Mouse (Mus musculus) liver, embryonic 16.5 days (tissue): ENCODE results near the gene Foxn1. TPM values are rescaled to one million over a fixed set of nuclear protein-coding genes. Genes with fewer than 3 reads are reported as not detected.

ENCODE experiments used
- ATAC-seq: fragments of 200-750 bp; cut with Nextera tagmentation; 2 replicates; pipeline ENCODE4 v1.8.0; 2017; ENCODE audit warnings: low read depth, mild to moderate bottlenecking, moderate number of reproducible peaks, moderate library complexity
- H3K27ac ChIP-seq: fragments of 300-500 bp; sonication (generic); 2 replicates; pipeline ENCODE4 v1.5.1; 2014; ENCODE audit warnings: mild to moderate bottlenecking, low read length
- H3K27me3 ChIP-seq: fragments of 300-500 bp; sonication (generic); 2 replicates; pipeline ENCODE4 v1.6.1; 2014; ENCODE audit warnings: low read depth, low read length, mixed read lengths; ENCODE audit not compliant: control insufficient read depth, insufficient read depth
- H3K36me3 ChIP-seq: fragments of 300-500 bp; sonication (generic); 2 replicates; pipeline ENCODE4 v1.6.1; 2014; ENCODE audit warnings: mild to moderate bottlenecking; ENCODE audit not compliant: control insufficient read depth, insufficient read depth
- H3K4me1 ChIP-seq: fragments of 300-500 bp; sonication (generic); 2 replicates; pipeline ENCODE4 v1.6.1; 2014; ENCODE audit warnings: low read depth, low read length, mixed read lengths; ENCODE audit not compliant: control insufficient read depth
- H3K4me2 ChIP-seq: fragments of 300-500 bp; sonication (generic); 2 replicates; pipeline ENCODE4 v1.6.1; 2014; ENCODE audit warnings: low read depth, low read length, mixed read lengths
- H3K4me3 ChIP-seq: fragments of 300-500 bp; sonication (generic); 2 replicates; pipeline ENCODE4 v1.5.1; 2014; ENCODE audit warnings: low read depth, mild to moderate bottlenecking, low read length
- H3K9ac ChIP-seq: fragments of 300-500 bp; sonication (generic); 2 replicates; pipeline ENCODE4 v1.6.1; 2014; ENCODE audit warnings: low read depth, low read length
- H3K9me3 ChIP-seq: fragments of 300-500 bp; sonication (generic); replicated peaks from 2 replicates; pipeline ENCODE4 v1.6.1; 2016; ENCODE audit warnings: low read length; ENCODE audit not compliant: control insufficient read depth
- WGBS: fragments of 180-500 bp; shearing (Covaris S2); extraction: QIAGEN DNeasy Blood & Tissue Kit; methylation state at CpG from one replicate; pipeline ENCODE4 v1.1.7; 2014; ENCODE audit not compliant: insufficient replicate concordance; 5-methylcytosine and 5-hydroxymethylcytosine counted together
- polyA plus RNA-seq: library from polyadenylated mRNA; unstranded; fragments of >200 nt; fragmentation: Nextera tagmentation; extraction: Ambion mirVana; gene quantifications from 2 replicates; pipeline ENCODE4 v1.2.1, GENCODE M21; 2015

Foxn1 gene
- polyA plus RNA-seq, 1 experiment from 2014 or later, result not detected

- no peak overlapping the region for H3K4me3 ChIP-seq
- no peaks in the 10 kb centered on the region for H3K4me1 ChIP-seq
- no peaks in the 10 kb centered on the region for H3K27me3 ChIP-seq
- ATAC-seq, result no peak
- 76% methylated on average over 10 of the region's 10 CpGs for WGBS
- no peaks in the 10 kb centered on the region for H3K9me3 ChIP-seq
- H3K36me3 ChIP-seq, result no peaks in the 10 kb centered on the region
- no peak overlapping the region for H3K9ac ChIP-seq
- H3K4me2 ChIP-seq, result no peak overlapping the region
- no peak overlapping the region for H3K27ac ChIP-seq
Measured at GRCm38 (mm10) chr11:78385776-78386175, 582 bp downstream of the Foxn1 start.

- no peaks in the 10 kb centered on the region for H3K9me3 ChIP-seq
- H3K27ac ChIP-seq, result no peak overlapping the region
- H3K36me3 ChIP-seq, result no peaks in the 10 kb centered on the region
- H3K9ac ChIP-seq, result no peak overlapping the region
- WGBS, result 51% methylated on average over 5 of the region's 5 CpGs
- H3K27me3 ChIP-seq, result no peaks in the 10 kb centered on the region
- no peaks in the 10 kb centered on the region for H3K4me1 ChIP-seq
- no peak overlapping the region for H3K4me2 ChIP-seq
- H3K4me3 ChIP-seq, result no peak overlapping the region
- no peak for ATAC-seq
Measured at GRCm38 (mm10) chr11:78382701-78383100, 3.7 kb downstream of the Foxn1 start.

GRCm38 (mm10) chr11:78382286-78382685, 4.1 kb downstream of the Foxn1 start:
- no peaks in the 10 kb centered on the region for H3K4me1 ChIP-seq
- WGBS, result 63% methylated on average over 7 of the region's 7 CpGs
- ATAC-seq, result no peak

GRCm38 (mm10) chr11:78380996-78381395, 5.4 kb downstream of the Foxn1 start:
- no peak overlapping the region for H3K27ac ChIP-seq
- no peak overlapping the region for H3K9ac ChIP-seq
- WGBS, result 62% methylated on average over 3 of the region's 3 CpGs
- no peaks in the 10 kb centered on the region for H3K4me1 ChIP-seq
- no peak overlapping the region for H3K4me2 ChIP-seq
- no peaks in the 10 kb centered on the region for H3K36me3 ChIP-seq
- no peaks in the 10 kb centered on the region for H3K27me3 ChIP-seq
- no peak overlapping the region for H3K4me3 ChIP-seq
- ATAC-seq, result no peak
- H3K9me3 ChIP-seq, result no peaks in the 10 kb centered on the region

More at GRCm38 (mm10) chr11:78382286-78382685, 4.1 kb downstream of the Foxn1 start:
- Histone ChIP-seq H3K36me3 (no peaks in the 10 kb centered on the region), H3K9me3 (no peaks in the 10 kb centered on the region), H3K27me3 (no peaks in the 10 kb centered on the region), H3K9ac (no peak overlapping the region), H3K27ac (no peak overlapping the region), H3K4me2 (no peak overlapping the region), H3K4me3 (no peak overlapping the region)

DNA sequence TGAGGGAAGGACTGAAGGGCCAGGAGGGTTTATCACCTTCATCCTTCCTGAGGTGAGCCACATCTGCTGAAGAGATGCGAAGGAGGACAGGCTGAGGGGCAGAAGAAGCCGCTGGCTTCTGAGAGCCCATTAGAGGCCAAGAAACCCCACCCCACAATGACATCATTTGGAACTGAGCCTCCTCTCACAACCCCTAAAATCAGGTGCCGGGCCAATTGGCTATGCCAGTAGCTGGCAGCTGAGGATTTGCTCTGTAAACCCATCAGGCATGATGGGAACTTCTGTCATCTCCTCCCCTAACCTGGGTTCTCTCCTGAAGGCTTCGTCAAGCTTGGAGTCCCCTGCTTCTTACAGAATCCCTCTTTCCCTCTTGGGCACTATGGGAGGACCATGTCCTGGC, 6.0 kb downstream of the Foxn1 start:
- H3K27ac ChIP-seq, result no peak overlapping the region
- H3K4me3 ChIP-seq, result no peak overlapping the region
- H3K4me1 ChIP-seq, result no peaks in the 10 kb centered on the region
- H3K4me2 ChIP-seq, result no peak overlapping the region
- H3K9me3 ChIP-seq, result no peaks in the 10 kb centered on the region
- no peaks in the 10 kb centered on the region for H3K27me3 ChIP-seq
- no peaks in the 10 kb centered on the region for H3K36me3 ChIP-seq
- ATAC-seq, result no peak
- 59% methylated on average over 4 of the region's 4 CpGs for WGBS
- H3K9ac ChIP-seq, result no peak overlapping the region

DNA sequence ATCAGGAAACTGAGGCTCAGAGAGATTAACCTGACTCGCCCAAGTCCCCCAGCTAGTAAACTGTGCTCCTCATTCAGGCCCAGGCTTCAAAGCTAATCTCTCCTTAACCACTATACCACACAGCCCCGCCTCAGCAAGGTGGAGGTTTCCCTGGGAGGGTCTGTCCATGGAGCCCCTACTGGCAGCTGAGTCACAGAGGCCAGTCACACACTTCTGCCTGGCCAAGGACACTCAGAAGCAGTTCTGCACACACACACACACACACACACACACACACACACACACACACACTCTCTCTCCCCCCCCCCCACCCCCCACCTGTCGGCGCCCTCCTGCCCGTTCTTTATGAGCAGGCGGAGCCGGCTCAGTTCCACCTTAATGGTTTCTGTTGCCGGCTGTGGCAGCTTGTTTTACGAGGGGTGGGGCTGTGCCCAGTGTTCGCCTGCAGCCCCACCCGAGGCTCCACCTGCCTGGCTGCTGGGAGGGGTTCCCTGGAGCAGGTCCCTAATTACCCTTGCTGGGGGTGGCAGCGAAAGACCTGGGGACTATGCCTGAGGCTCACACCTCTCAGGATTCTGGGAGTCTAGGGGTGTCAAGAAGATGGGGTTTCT, 8.7 kb downstream of the Foxn1 start:
- no peaks in the 10 kb centered on the region for H3K9me3 ChIP-seq
- no peak for ATAC-seq

DNA sequence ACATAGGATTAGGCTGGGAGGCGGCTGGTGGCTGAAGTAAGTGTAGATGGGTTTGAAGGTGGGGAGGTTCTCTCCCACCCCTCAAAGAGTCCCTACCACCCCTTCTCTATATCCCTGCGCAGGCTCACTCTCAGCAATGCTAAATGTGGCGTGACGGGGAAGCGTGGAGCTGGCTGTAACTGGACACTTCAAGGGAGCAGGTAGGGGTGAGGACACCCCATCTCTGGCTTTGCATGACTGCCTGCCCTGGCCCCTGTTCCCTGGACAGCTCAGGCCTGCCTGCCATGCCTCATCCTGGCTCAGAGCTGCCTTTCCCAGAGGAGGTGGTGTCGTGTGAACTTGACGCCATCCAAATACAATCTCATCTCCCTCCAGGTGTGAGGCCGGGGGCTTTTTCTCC, 12.2 kb downstream of the Foxn1 start:
- Histone ChIP-seq H3K4me2 (no peak overlapping the region), H3K4me3 (no peak overlapping the region), H3K9me3 (no peaks in the 10 kb centered on the region), H3K27ac (no peak overlapping the region), H3K4me1 (no peaks in the 10 kb centered on the region), H3K36me3 (no peaks in the 10 kb centered on the region), H3K27me3 (no peaks in the 10 kb centered on the region), H3K9ac (no peak overlapping the region)
- WGBS, result 74% methylated on average over 8 of the region's 8 CpGs
- ATAC-seq, result no peak

More for the DNA sequence above, 8.7 kb downstream of the Foxn1 start:
- no peak overlapping the region for H3K9ac ChIP-seq
- no peaks in the 10 kb centered on the region for H3K36me3 ChIP-seq
- 36% methylated on average over 12 of the region's 12 CpGs for WGBS
- no peak overlapping the region for H3K27ac ChIP-seq
- no peak overlapping the region for H3K4me3 ChIP-seq
- no peak overlapping the region for H3K4me2 ChIP-seq
- H3K4me1 ChIP-seq, result no peaks in the 10 kb centered on the region
- no peaks in the 10 kb centered on the region for H3K27me3 ChIP-seq

DNA sequence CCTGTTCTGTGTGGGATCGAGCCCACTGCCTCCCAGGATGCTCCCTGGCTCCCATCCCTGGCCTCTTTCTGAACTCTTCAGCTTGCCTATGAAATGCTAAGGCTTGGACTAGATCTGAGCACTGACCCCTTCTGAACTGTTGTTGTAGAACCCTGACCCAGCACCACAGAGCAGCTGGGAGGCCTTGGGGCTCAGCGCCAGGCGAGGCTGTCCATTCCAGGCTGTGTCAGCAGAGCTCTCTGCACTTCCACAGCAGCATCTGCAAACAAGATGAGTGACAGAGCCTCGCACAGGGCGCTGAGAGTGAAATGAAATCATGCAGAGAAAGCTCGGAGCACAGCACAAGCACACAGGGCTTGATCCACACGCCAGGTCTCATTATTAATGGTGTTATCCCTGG, 13.7 kb downstream of the Foxn1 start:
- WGBS, result 53% methylated on average over 7 of the region's 7 CpGs
- no peak overlapping the region for H3K9ac ChIP-seq
- no peak overlapping the region for H3K4me3 ChIP-seq
- no peak overlapping the region for H3K27ac ChIP-seq
- no peaks in the 10 kb centered on the region for H3K36me3 ChIP-seq
- H3K4me2 ChIP-seq, result no peak overlapping the region
- no peaks in the 10 kb centered on the region for H3K9me3 ChIP-seq
- ATAC-seq, result no peak
- no peaks in the 10 kb centered on the region for H3K4me1 ChIP-seq
- H3K27me3 ChIP-seq, result no peaks in the 10 kb centered on the region

GRCm38 (mm10) chr11:78372166-78372565, 14.2 kb downstream of the Foxn1 start:
- Histone ChIP-seq H3K27me3 (no peaks in the 10 kb centered on the region), H3K4me3 (no peak overlapping the region), H3K36me3 (no peaks in the 10 kb centered on the region), H3K27ac (no peak overlapping the region), H3K4me1 (no peaks in the 10 kb centered on the region), H3K4me2 (no peak overlapping the region), H3K9ac (no peak overlapping the region), H3K9me3 (no peaks in the 10 kb centered on the region)
- WGBS, result 60% methylated on average over 3 of the region's 3 CpGs
- no peak for ATAC-seq
